Mouse (Mus musculus): ENCODE data around the gene Uqcc1. TPM values are rescaled to one million over a fixed set of nuclear protein-coding genes. Genes with fewer than 3 reads are reported as not detected.
A peak's percentile ranks its signal among the peaks of the same experiment; 100 is the strongest.
"Not testable (repeated sequence)": the region's sequence is repeated elsewhere in the genome, so short reads cannot be mapped to it uniquely, and the experiment has no call there.

The Uqcc1 gene
- polyA plus RNA-seq, 1 experiment from 2014 or later: 92.8 TPM

- Histone ChIP-seq H3K9me3 (ENCODE audit: control insufficient read depth, low read length) (no peaks in the 10 kb centered on the region), H3K4me3 (ENCODE audit: low read length) (no peak overlapping the region), H3K27ac (ENCODE audit: low read length) (no peak overlapping the region), H3K4me1 (ENCODE audit: control insufficient read depth, insufficient read depth, low read length) (no peaks in the 10 kb centered on the region), H3K36me3 (ENCODE audit: control insufficient read depth, insufficient read depth, low read length) (0 out of 2 replicates have a peak, but pooled peaks cover 6% of the 10 kb centered on the region), H3K4me2 (ENCODE audit: low read depth, low read length) (no peak overlapping the region), H3K9ac (ENCODE audit: low read depth, low read length) (no peak overlapping the region), H3K27me3 (replicated peaks; ENCODE audit: control insufficient read depth, insufficient read depth, low read length) (no peaks in the 10 kb centered on the region)
- 61% methylated on average over 7 of the region's 7 CpGs for WGBS
- ATAC-seq: peak; percentile 45; the same call in 1 of the 2 replicates
Measured at GRCm38 (mm10) chr2:155849464-155849863, 80.6 kb downstream of the Uqcc1 start.

DNA sequence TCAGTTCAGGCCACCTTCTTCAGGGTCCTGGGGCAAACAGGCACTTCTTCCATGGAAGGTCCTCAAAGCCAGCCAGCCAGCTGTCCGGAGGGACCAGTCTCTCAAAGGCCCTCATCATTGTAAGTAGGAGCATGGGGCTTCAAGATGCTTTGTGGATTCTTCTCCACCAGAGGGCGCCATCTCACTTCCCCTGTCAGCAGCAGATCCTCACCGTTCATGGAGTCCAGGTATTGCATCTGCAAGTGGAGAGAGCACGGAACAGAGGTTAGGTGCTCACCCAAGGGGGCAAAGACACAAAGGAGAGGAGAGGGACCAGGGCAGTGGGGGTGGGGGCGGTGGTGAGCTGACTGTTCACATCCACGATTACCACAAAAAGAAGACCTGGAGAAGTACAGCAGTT, 81.8 kb downstream of the Uqcc1 start:
- WGBS: 27% methylated on average over 6 of the region's 6 CpGs
- Histone ChIP-seq H3K4me1 (ENCODE audit: control insufficient read depth, insufficient read depth, low read length) (no peaks in the 10 kb centered on the region), H3K4me2 (ENCODE audit: low read depth, low read length) (no peak overlapping the region), H3K9me3 (ENCODE audit: control insufficient read depth, low read length) (no peaks in the 10 kb centered on the region), H3K36me3 (ENCODE audit: control insufficient read depth, insufficient read depth, low read length) (0 out of 2 replicates have a peak, but pooled peaks cover 6% of the 10 kb centered on the region), H3K27me3 (replicated peaks; ENCODE audit: control insufficient read depth, insufficient read depth, low read length) (no peaks in the 10 kb centered on the region), H3K27ac (ENCODE audit: low read length) (no peak overlapping the region), H3K4me3 (ENCODE audit: low read length) (no peak overlapping the region), H3K9ac (ENCODE audit: low read depth, low read length) (no peak overlapping the region)
- peak; percentile 34 for ATAC-seq

- Histone ChIP-seq H3K4me2 (ENCODE audit: low read depth, low read length) (no peak overlapping the region), H3K27ac (ENCODE audit: low read length) (no peak overlapping the region), H3K9me3 (ENCODE audit: control insufficient read depth, low read length) (no peaks in the 10 kb centered on the region), H3K9ac (ENCODE audit: low read depth, low read length) (no peak overlapping the region), H3K27me3 (replicated peaks; ENCODE audit: control insufficient read depth, insufficient read depth, low read length) (no peaks in the 10 kb centered on the region), H3K36me3 (ENCODE audit: control insufficient read depth, insufficient read depth, low read length) (0 out of 2 replicates have a peak, but pooled peaks cover 6% of the 10 kb centered on the region), H3K4me1 (ENCODE audit: control insufficient read depth, insufficient read depth, low read length) (no peaks in the 10 kb centered on the region), H3K4me3 (ENCODE audit: low read length) (no peak overlapping the region)
- 68% methylated on average over 8 of the region's 8 CpGs for WGBS
- no peak for ATAC-seq
Measured at GRCm38 (mm10) chr2:155846930-155847329, 83.2 kb downstream of the Uqcc1 start.

DNA sequence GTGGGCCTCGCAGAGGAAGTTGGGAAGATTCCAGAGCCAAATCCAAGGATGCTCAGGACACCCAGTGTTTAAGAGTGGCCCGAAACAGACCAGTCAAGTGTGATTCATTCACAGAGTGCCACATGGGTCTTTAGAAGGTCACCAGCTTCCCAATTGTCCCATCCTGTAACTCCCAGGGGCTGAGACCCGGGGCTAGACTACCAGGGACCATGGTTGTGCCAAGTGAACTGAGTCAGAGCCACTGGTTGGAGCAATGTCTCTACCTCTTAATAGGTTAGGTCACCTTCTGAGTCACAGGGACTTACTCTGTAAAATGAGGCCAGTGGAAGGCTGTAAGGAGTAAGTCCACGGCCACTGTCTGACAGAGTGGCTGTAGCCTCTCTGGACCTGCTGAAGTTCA, 91.1 kb downstream of the Uqcc1 start:
- Histone ChIP-seq H3K4me2 (ENCODE audit: low read depth, low read length) (no peak overlapping the region), H3K27me3 (replicated peaks; ENCODE audit: control insufficient read depth, insufficient read depth, low read length) (no peaks in the 10 kb centered on the region), H3K36me3 (ENCODE audit: control insufficient read depth, insufficient read depth, low read length) (no peaks in the 10 kb centered on the region), H3K9me3 (ENCODE audit: control insufficient read depth, low read length) (no peaks in the 10 kb centered on the region), H3K4me3 (ENCODE audit: low read length) (no peak overlapping the region), H3K4me1 (ENCODE audit: control insufficient read depth, insufficient read depth, low read length) (peaks cover 5% of the 10 kb centered on the region; the same call in 1 of the 2 replicates), H3K27ac (ENCODE audit: low read length) (no peak overlapping the region), H3K9ac (ENCODE audit: low read depth, low read length) (no peak overlapping the region)
- 77% methylated on average over 4 of the region's 4 CpGs for WGBS
- no peak for ATAC-seq

DNA sequence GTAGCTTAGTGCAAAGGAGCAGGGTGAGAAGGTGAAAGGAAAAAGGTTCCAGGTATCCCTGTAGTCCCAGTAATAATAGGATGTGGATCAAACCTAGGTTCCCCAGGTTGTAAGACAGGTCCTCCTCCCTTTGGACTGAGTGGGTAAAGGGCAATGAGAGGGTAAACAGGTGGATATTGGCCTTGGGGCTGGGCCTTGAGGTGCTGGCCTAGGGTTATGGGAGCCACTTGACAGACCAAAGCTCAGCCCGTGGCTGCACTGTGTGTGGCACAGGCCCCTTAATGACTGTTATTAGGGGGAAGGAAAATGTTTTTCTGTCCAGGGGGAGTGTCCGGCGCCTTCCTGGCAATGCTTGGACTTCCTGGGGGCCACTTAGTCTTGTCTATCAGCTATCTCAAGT, 92.1 kb downstream of the Uqcc1 start:
- 61% methylated on average over 3 of the region's 3 CpGs for WGBS
- ATAC-seq: peak; percentile 77

GRCm38 (mm10) chr2:155834732-155835131, 95.4 kb downstream of the Uqcc1 start, which contains the start of gene Fam83c:
Gene Fam83c (minus strand): TSS chr2:155834854.
- no peaks in the 10 kb centered on the region for H3K27me3 ChIP-seq (replicated peaks; ENCODE audit: control insufficient read depth, insufficient read depth, low read length)
- H3K4me1 ChIP-seq (ENCODE audit: control insufficient read depth, insufficient read depth, low read length): peaks cover 5% of the 10 kb centered on the region; the same call in 1 of the 2 replicates
- H3K4me2 ChIP-seq (ENCODE audit: low read depth, low read length): no peak within 1 kb of the TSS
- no peak within 1 kb of the TSS for H3K9ac ChIP-seq (ENCODE audit: low read depth, low read length)
- 53% methylated on average over 9 of the region's 9 CpGs for WGBS
- H3K9me3 ChIP-seq (ENCODE audit: control insufficient read depth, low read length): no peaks in the 10 kb centered on the region
- H3K27ac ChIP-seq (ENCODE audit: low read length): no peak within 1 kb of the TSS
- no peak within 1 kb of the TSS for H3K4me3 ChIP-seq (ENCODE audit: low read length)
- no peaks in the 10 kb centered on the region for H3K36me3 ChIP-seq (ENCODE audit: control insufficient read depth, insufficient read depth, low read length)
- ATAC-seq: no peak; the same call in 1 of the 2 replicates

More for the DNA sequence above, 92.1 kb downstream of the Uqcc1 start:
- H3K4me3 ChIP-seq (ENCODE audit: low read length): no peak overlapping the region
- H3K9me3 ChIP-seq (ENCODE audit: control insufficient read depth, low read length): no peaks in the 10 kb centered on the region
- no peak overlapping the region for H3K27ac ChIP-seq (ENCODE audit: low read length)
- no peaks in the 10 kb centered on the region for H3K36me3 ChIP-seq (ENCODE audit: control insufficient read depth, insufficient read depth, low read length)
- H3K9ac ChIP-seq (ENCODE audit: low read depth, low read length): no peak overlapping the region
- no peaks in the 10 kb centered on the region for H3K27me3 ChIP-seq (replicated peaks; ENCODE audit: control insufficient read depth, insufficient read depth, low read length)
- H3K4me1 ChIP-seq (ENCODE audit: control insufficient read depth, insufficient read depth, low read length): peaks cover 5% of the 10 kb centered on the region; the same call in 1 of the 2 replicates
- H3K4me2 ChIP-seq (ENCODE audit: low read depth, low read length): no peak overlapping the region

DNA sequence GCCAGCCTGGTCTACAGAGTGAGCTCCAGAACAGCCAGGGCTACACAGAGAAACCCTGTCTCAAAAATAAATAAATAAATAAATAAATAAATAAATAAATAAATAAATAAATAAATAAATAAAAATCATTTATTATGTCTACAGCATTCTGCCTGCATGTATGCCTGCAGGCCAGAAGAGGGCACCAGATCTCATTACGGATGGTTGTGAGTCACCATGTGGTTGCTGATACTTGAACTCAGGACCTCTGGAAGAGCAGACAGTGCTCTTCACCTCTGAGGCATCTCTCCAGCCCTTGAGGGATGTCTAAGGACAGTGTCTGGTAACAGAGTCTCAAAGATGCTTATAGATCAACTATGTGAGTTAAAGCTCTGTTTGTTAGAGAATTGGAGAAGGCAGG, 98.0 kb downstream of the Uqcc1 start:
- not testable (repeated sequence) for H3K27ac ChIP-seq (ENCODE audit: low read length); H3K9ac ChIP-seq (ENCODE audit: low read depth, low read length); ATAC-seq; H3K4me2 ChIP-seq (ENCODE audit: low read depth, low read length); H3K9me3 ChIP-seq (ENCODE audit: control insufficient read depth, low read length); H3K27me3 ChIP-seq (replicated peaks; ENCODE audit: control insufficient read depth, insufficient read depth, low read length); H3K36me3 ChIP-seq (ENCODE audit: control insufficient read depth, insufficient read depth, low read length); H3K4me3 ChIP-seq (ENCODE audit: low read length)
- 65% methylated on average over 1 of the region's 1 CpGs for WGBS
- H3K4me1 ChIP-seq (ENCODE audit: control insufficient read depth, insufficient read depth, low read length): peaks cover 14% of the 10 kb centered on the region

DNA sequence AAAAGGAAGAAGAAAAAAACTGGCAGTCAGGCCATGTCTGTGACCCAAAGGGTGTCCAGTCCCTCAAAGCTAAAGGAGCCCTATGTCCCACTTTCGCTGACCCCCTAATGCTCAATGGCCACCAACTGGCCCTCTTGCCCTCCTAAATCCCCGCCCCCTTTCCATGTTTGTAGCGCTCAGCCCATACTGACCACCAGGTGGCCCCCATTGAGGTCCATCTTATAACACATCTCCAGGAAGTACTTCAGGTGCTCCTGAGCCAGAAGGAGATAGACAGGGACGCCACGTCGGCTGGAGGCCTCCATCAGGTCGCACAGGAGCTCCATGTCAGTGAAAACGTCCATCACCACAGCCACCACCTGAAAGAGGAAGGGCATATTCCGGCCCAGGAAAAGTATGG, 98.8 kb downstream of the Uqcc1 start:
- no peak for ATAC-seq
- Histone ChIP-seq H3K27me3 (replicated peaks; ENCODE audit: control insufficient read depth, insufficient read depth, low read length) (no peaks in the 10 kb centered on the region), H3K27ac (ENCODE audit: low read length) (no peak overlapping the region), H3K36me3 (ENCODE audit: control insufficient read depth, insufficient read depth, low read length) (no peaks in the 10 kb centered on the region), H3K4me3 (ENCODE audit: low read length) (no peak overlapping the region), H3K4me1 (ENCODE audit: control insufficient read depth, insufficient read depth, low read length) (peaks cover 15% of the 10 kb centered on the region), H3K4me2 (ENCODE audit: low read depth, low read length) (no peak overlapping the region), H3K9me3 (ENCODE audit: control insufficient read depth, low read length) (no peaks in the 10 kb centered on the region), H3K9ac (ENCODE audit: low read depth, low read length) (no peak overlapping the region)
- 62% methylated on average over 9 of the region's 9 CpGs for WGBS

- WGBS: 91% methylated on average over 8 of the region's 8 CpGs
- Histone ChIP-seq H3K9me3 (ENCODE audit: control insufficient read depth, low read length) (no peaks in the 10 kb centered on the region), H3K4me3 (ENCODE audit: low read length) (no peak overlapping the region), H3K27ac (ENCODE audit: low read length) (no peak overlapping the region), H3K27me3 (replicated peaks; ENCODE audit: control insufficient read depth, insufficient read depth, low read length) (no peaks in the 10 kb centered on the region), H3K9ac (ENCODE audit: low read depth, low read length) (no peak overlapping the region), H3K4me1 (ENCODE audit: control insufficient read depth, insufficient read depth, low read length) (peaks cover 15% of the 10 kb centered on the region), H3K36me3 (ENCODE audit: control insufficient read depth, insufficient read depth, low read length) (no peaks in the 10 kb centered on the region), H3K4me2 (ENCODE audit: low read depth, low read length) (no peak overlapping the region)
- ATAC-seq: no peak
Measured at GRCm38 (mm10) chr2:155830841-155831240, 99.3 kb downstream of the Uqcc1 start.
